Mouse (Mus musculus) frontal cortex, postnatal 25 days (tissue): ENCODE measurements at regions not wholly inside any gene's neighbourhood (a gene's known extent, or its start where the extent isn't known, plus 50 kb on each side); places are given as distances from the start of the nearest gene placed in this dataset.

ENCODE experiments used
- DNase-seq, 2 experiments: peaks; one replicate each; pipeline ENCODE4 v3.0.0; 2022; ENCODE audit warnings: low spot score in 2 of 2

- no peak for DNase-seq
These were observed 145.1 kb downstream of the Zfp36l1 start for GRCm38 (mm10) chr12:79967491-79968255.

GRCm38 (mm10) chr12:79966621-79967490 lies 146.0 kb downstream of the Zfp36l1 start:
- DNase-seq, result no peak

- DNase-seq, result no peak
These were observed 146.6 kb downstream of the Zfp36l1 start for GRCm38 (mm10) chr12:79966289-79966615.

GRCm38 (mm10) chr12:79965471-79966288 lies 147.1 kb downstream of the Zfp36l1 start:
- no peak for DNase-seq

GRCm38 (mm10) chr12:79963443-79964025 lies 149.3 kb downstream of the Zfp36l1 start:
- DNase-seq, result no peak

GRCm38 (mm10) chr12:79962649-79963236 lies 150.1 kb downstream of the Zfp36l1 start:
- DNase-seq, result no peak

GRCm38 (mm10) chr12:79961881-79962280 lies 150.9 kb downstream of the Zfp36l1 start:
- no peak for DNase-seq

- DNase-seq, result no peak
These were observed 151.7 kb downstream of the Zfp36l1 start for GRCm38 (mm10) chr12:79961076-79961475.

- no peak for DNase-seq
These were observed 152.4 kb downstream of the Zfp36l1 start for GRCm38 (mm10) chr12:79960446-79960845.

- DNase-seq, result no peak
These were observed 153.1 kb downstream of the Zfp36l1 start for GRCm38 (mm10) chr12:79959540-79960305.

- DNase-seq, result no peak
These were observed 155.6 kb downstream of the Zfp36l1 start for GRCm38 (mm10) chr12:79957211-79957610.

GRCm38 (mm10) chr12:79956351-79956750 lies 156.5 kb downstream of the Zfp36l1 start:
- DNase-seq, result no peak

GRCm38 (mm10) chr12:79955501-79955900 lies 157.3 kb downstream of the Zfp36l1 start:
- DNase-seq, result no peak

GRCm38 (mm10) chr12:79950579-79951112 lies 162.2 kb downstream of the Zfp36l1 start:
- DNase-seq, result no peak

GRCm38 (mm10) chr12:79949101-79949824 lies 163.6 kb downstream of the Zfp36l1 start:
- DNase-seq, result no peak

GRCm38 (mm10) chr12:79947574-79947973 lies 165.2 kb downstream of the Zfp36l1 start:
- DNase-seq, result no peak

- DNase-seq, result no peak
These were observed 166.0 kb downstream of the Zfp36l1 start for GRCm38 (mm10) chr12:79946777-79947176.

GRCm38 (mm10) chr12:79945899-79946298 lies 166.9 kb downstream of the Zfp36l1 start:
- no peak for DNase-seq

GRCm38 (mm10) chr12:79944714-79945493 lies 167.9 kb downstream of the Zfp36l1 start:
- DNase-seq, result no peak
